Mouse (Mus musculus): ENCODE data around the gene Vamp3. TPM values are rescaled to one million over a fixed set of nuclear protein-coding genes. Genes with fewer than 3 reads are reported as not detected.
"Not testable (repeated sequence)": the region's sequence is repeated elsewhere in the genome, so short reads cannot be mapped to it uniquely, and the experiment has no call there.

Vamp3 gene
- total RNA-seq, 2 experiments from 2014 or later = 87.4 to 91.7 TPM

GRCm38 (mm10) chr4:151044944-151045570 lies 12.7 kb downstream of the Vamp3 start:
- no peak for DNase-seq

- DNase-seq = peak; percentile 99
These were observed 13.5 kb downstream of the Vamp3 start, which contains the start of gene Per3 for GRCm38 (mm10) chr4:151044037-151044943. Per3 (minus strand) TSS chr4:151044665.

GRCm38 (mm10) chr4:151043281-151043680 lies 14.5 kb downstream of the Vamp3 start:
- DNase-seq = peak; percentile 61

DNA sequence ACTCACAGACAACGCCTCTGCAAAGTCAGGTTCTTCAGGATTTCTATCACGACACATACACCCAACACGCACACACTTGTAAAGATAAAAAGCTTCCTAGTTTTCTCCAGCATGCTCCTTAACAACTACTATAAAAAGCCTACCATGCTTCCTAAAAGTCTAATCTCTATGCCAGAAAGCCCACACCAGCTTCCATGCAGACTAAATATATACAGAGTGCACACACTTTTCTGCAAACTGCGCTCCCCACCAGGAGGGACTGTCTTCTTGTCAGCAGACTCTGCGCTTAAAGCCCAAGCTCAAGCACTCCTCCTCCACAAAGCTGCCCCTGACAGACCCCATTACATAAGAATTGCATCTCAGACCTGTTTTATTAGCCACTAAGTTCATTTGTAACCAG lies 16.3 kb downstream of the Vamp3 start:
- DNase-seq = no peak

- no peak for DNase-seq
These were observed 20.0 kb downstream of the Vamp3 start for GRCm38 (mm10) chr4:151037800-151038199.

DNA sequence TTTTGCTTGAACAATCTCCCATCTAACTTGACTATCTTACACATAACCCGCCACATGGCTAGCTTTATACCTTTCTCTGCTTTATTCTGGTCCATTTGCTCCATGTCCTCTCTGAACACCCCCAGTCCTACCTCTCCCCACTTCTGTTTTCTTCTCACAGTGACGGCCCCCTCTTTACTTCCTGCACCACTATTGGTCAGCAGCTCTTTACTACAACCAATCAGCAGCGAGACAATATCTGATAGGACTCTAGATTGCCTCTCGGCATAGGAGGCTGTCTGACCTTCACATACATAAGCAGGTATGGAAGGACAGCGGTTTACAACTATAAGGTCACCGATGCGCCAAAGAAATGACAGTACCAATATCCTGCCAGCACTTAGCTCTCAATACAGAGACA lies 21.2 kb downstream of the Vamp3 start:
- DNase-seq = no peak

DNA sequence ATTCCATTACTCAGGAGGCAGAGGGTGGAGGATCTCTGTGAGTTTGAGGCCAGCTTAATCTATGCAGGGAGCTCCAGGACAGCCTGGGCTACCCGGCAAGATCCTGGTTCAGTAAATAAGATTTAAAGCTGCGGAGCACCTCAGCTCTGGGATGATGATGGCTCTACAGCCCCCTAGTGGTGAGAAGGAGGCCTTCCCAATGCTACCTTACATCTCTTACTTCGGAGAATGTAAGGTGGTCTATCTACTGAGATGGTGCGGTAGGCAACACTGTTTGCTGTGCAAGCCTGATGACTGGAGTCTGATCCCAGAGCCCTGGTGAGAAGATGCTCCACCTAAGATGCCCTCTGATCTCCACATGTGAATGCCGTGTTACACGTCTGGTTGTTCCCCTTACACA lies 30.8 kb downstream of the Vamp3 start:
- peak; percentile 37 for DNase-seq

DNA sequence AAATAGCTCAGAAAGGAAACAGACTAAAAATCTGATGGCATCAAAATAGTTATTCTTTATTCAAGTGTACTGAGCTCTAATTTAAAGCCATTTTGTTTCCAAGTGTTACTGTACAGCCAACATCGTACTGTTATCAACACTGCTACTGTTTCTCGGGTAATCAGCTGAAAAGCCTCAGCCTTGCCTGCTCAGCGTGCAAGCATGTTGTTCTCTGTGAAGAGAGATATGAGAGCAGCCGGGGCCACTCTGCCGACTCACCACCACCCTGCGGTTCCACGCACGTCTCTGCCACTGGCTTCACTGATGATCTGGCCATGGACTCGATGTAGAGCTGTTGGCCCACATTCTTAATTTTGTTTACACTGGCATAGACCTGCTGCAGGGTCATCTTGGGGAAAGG lies 33.6 kb downstream of the Vamp3 start:
- no peak for DNase-seq

- not testable (repeated sequence) for DNase-seq
These were observed 40.4 kb downstream of the Vamp3 start for GRCm38 (mm10) chr4:151017356-151017755.

- no peak for DNase-seq
These were observed 41.8 kb downstream of the Vamp3 start for GRCm38 (mm10) chr4:151015946-151016345.

DNA sequence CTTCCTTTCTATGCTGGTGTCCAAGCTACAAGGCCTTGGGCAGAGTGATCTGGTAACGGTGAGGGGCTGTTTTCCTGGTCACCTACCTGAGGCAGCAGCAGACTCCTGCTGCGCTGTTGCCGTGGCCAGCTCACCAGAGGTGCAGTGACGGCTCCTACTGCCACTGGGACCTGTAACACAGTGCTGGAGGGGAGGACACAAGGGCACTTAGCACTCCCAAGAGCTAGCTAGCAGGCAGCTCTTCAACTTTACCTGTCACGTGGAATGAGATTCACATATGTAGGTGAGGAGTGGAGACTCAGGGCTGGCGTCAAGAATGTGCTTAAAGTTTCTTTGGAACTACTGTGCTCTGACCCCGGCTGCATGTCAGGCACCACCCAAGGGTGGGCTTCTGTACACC lies 47.4 kb downstream of the Vamp3 start:
- no peak for DNase-seq

GRCm38 (mm10) chr4:151006945-151007344 lies 50.8 kb downstream of the Vamp3 start:
- DNase-seq = peak; percentile 63

- no peak for DNase-seq
These were observed 52.0 kb downstream of the Vamp3 start for GRCm38 (mm10) chr4:151005656-151006318.

DNA sequence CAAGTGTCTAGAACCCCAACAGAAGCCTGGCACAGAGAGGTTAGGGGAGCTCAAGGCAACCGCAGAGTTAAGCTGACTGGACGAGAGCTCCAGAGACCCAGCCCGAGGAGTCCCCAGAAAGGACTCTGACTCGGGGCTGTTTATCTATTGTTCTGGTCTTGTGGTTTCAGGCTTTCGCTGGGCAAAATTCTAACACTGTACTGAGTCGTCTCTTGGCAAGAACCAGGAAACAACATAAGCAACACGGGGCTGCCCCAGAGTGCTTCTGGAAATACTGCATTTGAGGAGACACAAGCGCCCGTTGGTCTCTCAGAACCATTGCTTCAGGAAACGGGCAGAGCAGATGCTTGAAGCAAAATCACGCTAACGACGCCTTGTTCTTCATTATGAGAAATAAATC lies 56.4 kb downstream of the Vamp3 start:
- DNase-seq = no peak

- DNase-seq = no peak
These were observed 59.1 kb downstream of the Vamp3 start for GRCm38 (mm10) chr4:150998626-150999025.

Other genes with a start within 250 kb of the Vamp3 start
- 100 to 1,000 TPM in 1 of 2 experiments, 10 to 100 TPM in 1; 32.3 to 159 TPM for gene Errfi1, start 204.0 kb downstream of the Vamp3 start, total RNA-seq (2021)
- gene Park7, start 143.5 kb downstream of the Vamp3 start, total RNA-seq (2021) = 100 to 1,000 TPM; 242 to 261 TPM
- under 1 TPM; 0.57 to 0.73 TPM for gene Tnfrsf9, start 143.4 kb downstream of the Vamp3 start, total RNA-seq (2021)
- not detected for gene Uts2, start 60.9 kb downstream of the Vamp3 start, total RNA-seq (2021)
- gene Per3, start 13.3 kb downstream of the Vamp3 start, total RNA-seq (2021) = 10 to 100 TPM; 25.6 to 39.7 TPM
- gene Gm13090, start 31.6 kb upstream of the Vamp3 start, total RNA-seq (2021) = not detected

Measured in adrenal gland, postnatal 10 days (tissue).